Mouse (Mus musculus) hindbrain, embryonic 16.5 days (tissue): ENCODE results near the gene Acer3. TPM values are rescaled to one million over a fixed set of nuclear protein-coding genes. Genes with fewer than 3 reads are reported as not detected.
"Not testable (repeated sequence)": the region's sequence is repeated elsewhere in the genome, so short reads cannot be mapped to it uniquely, and the experiment has no call there.

ENCODE experiments used
- ATAC-seq: fragments of 200-750 bp; cut with Nextera tagmentation; 2 replicates; pipeline ENCODE4 v1.8.0; 2017; ENCODE audit warnings: moderate TSS enrichment, moderate library complexity
- H3K27ac ChIP-seq: fragments of 300-500 bp; sonication (generic); 2 replicates; pipeline ENCODE4 v1.5.1; 2014; ENCODE audit warnings: low read depth, mild to moderate bottlenecking, control low read depth, low read length, moderate library complexity
- H3K27me3 ChIP-seq: fragments of 300-500 bp; sonication (generic); replicated peaks from 2 replicates; pipeline ENCODE4 v1.6.1; 2014; ENCODE audit warnings: low read length; ENCODE audit not compliant: control insufficient read depth, insufficient read depth
- H3K36me3 ChIP-seq: fragments of 300-500 bp; sonication (generic); 2 replicates; pipeline ENCODE4 v1.6.1; 2014; ENCODE audit warnings: mild to moderate bottlenecking, low read length, moderate library complexity, mixed read lengths; ENCODE audit not compliant: control insufficient read depth, insufficient read depth
- H3K4me1 ChIP-seq: fragments of 300-500 bp; sonication (generic); 2 replicates; pipeline ENCODE4 v1.6.1; 2014; ENCODE audit warnings: low read depth, low read length; ENCODE audit not compliant: control insufficient read depth, insufficient read depth
- H3K4me2 ChIP-seq: fragments of 300-500 bp; sonication (generic); 2 replicates; pipeline ENCODE4 v1.6.1; 2014; ENCODE audit warnings: mild to moderate bottlenecking, low read length, control low read depth, moderate library complexity
- H3K4me3 ChIP-seq: fragments of 300-500 bp; sonication (generic); 2 replicates; pipeline ENCODE4 v1.5.1; 2014; ENCODE audit warnings: mild to moderate bottlenecking, low read length, control low read depth, moderate library complexity
- H3K9ac ChIP-seq: fragments of 300-500 bp; sonication (generic); 2 replicates; pipeline ENCODE4 v1.6.1; 2014; ENCODE audit warnings: low read depth, mild to moderate bottlenecking, control low read depth, low read length, moderate library complexity
- H3K9me3 ChIP-seq: fragments of 300-500 bp; sonication (generic); 2 replicates; pipeline ENCODE4 v1.6.1; 2014; ENCODE audit warnings: mild to moderate bottlenecking, low read length, moderate library complexity; ENCODE audit not compliant: control insufficient read depth
- WGBS: fragments of 180-500 bp; shearing (Covaris S2); extraction: QIAGEN DNeasy Blood & Tissue Kit; methylation state at CpG from one replicate; pipeline ENCODE4 v1.1.7; 2014; 5-methylcytosine and 5-hydroxymethylcytosine counted together
- polyA plus RNA-seq: library from polyadenylated mRNA; unstranded; fragments of >200 nt; fragmentation: Nextera tagmentation; extraction: Ambion mirVana; gene quantifications from 2 replicates; pipeline ENCODE4 v1.2.1, GENCODE M21; 2015

The Acer3 gene
- polyA plus RNA-seq, 1 experiment from 2014 or later, result 29.5 TPM

GRCm38 (mm10) chr7:98194026-98194792 lies 126.8 kb downstream of the Acer3 start:
- peak; percentile 80 for ATAC-seq
- Histone ChIP-seq H3K4me3 (peak overlapping the region; percentile 53), H3K27me3 (peaks cover 29% of the 10 kb centered on the region), H3K36me3 (no peaks in the 10 kb centered on the region), H3K4me2 (peak overlapping the region; percentile 97), H3K27ac (no peak overlapping the region), H3K9me3 (no peaks in the 10 kb centered on the region), H3K4me1 (peaks cover 15% of the 10 kb centered on the region), H3K9ac (peak overlapping the region; percentile 60)
- 1% methylated on average over 58 of the region's 61 CpGs for WGBS

DNA sequence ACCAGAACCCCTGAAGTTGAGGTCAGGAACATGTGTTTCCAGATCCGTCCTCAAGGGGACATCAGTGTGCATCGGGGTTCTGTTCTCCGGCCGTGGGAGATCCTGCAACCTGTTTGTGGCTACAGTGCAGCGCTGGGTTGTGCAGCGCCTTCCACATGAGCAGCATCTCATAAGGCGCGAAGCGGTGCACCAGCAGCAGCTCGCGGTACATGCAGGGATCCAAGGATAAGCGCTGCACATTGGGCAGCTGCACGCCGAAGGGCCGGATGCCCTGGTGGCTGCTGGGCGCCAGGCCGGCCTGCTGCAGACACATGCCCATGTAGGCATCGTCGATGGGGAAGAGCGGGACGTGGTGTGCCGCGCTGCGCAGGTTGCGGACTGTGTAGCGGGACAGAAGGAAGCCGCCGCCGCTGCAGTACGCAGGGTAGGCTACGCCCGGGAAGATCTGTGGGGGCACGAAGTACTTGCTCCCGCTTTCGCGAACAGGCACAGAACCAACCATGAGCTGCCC lies 127.4 kb downstream of the Acer3 start:
- Histone ChIP-seq H3K36me3 (no peaks in the 10 kb centered on the region), H3K4me2 (peak overlapping the region; percentile 97), H3K9ac (peak overlapping the region; percentile 60), H3K27me3 (peaks cover 29% of the 10 kb centered on the region), H3K4me3 (peak overlapping the region; percentile 53), H3K9me3 (no peaks in the 10 kb centered on the region), H3K27ac (no peak overlapping the region), H3K4me1 (peaks cover 15% of the 10 kb centered on the region)
- peak; percentile 80 for ATAC-seq
- 2% methylated on average over 36 of the region's 36 CpGs for WGBS

GRCm38 (mm10) chr7:98191571-98192250 lies 129.3 kb downstream of the Acer3 start:
- no peak for ATAC-seq
- H3K27me3 ChIP-seq, result peaks cover 29% of the 10 kb centered on the region
- WGBS, result 69% methylated on average over 17 of the region's 17 CpGs
- H3K9ac ChIP-seq, result no peak overlapping the region
- no peak overlapping the region for H3K4me3 ChIP-seq
- no peak overlapping the region for H3K4me2 ChIP-seq
- H3K36me3 ChIP-seq, result no peaks in the 10 kb centered on the region
- no peak overlapping the region for H3K27ac ChIP-seq
- H3K4me1 ChIP-seq, result peaks cover 15% of the 10 kb centered on the region
- no peaks in the 10 kb centered on the region for H3K9me3 ChIP-seq

GRCm38 (mm10) chr7:98190578-98190977 lies 130.4 kb downstream of the Acer3 start:
- Histone ChIP-seq H3K9me3 (no peaks in the 10 kb centered on the region), H3K4me3 (no peak overlapping the region), H3K4me2 (no peak overlapping the region), H3K27ac (no peak overlapping the region), H3K4me1 (peaks cover 15% of the 10 kb centered on the region), H3K27me3 (peaks cover 24% of the 10 kb centered on the region), H3K9ac (no peak overlapping the region), H3K36me3 (no peaks in the 10 kb centered on the region)
- WGBS, result 89% methylated on average over 1 of the region's 1 CpGs
- ATAC-seq, result no peak

DNA sequence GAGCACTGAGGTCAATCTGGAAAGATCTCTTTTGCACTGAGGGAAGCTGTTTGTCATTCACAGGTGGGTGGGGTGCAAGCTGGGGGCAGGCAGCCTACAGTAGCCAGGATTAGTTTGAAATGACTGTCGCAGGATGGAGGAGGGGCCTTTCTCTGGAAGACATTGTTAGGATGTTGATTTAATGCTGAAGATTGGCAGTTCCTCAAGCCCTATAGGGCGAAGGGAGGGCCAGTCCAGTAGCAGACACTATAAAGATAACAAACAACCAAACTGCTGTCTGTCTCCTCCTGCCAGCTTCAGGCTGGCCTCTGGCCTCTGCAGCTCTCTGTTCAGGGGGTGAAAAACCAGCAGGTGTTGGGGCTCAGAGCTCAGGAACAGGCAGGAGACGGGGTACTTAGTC lies 131.3 kb downstream of the Acer3 start:
- Histone ChIP-seq H3K27ac (no peak overlapping the region), H3K4me3 (no peak overlapping the region), H3K4me2 (no peak overlapping the region), H3K36me3 (no peaks in the 10 kb centered on the region), H3K9me3 (no peaks in the 10 kb centered on the region), H3K9ac (no peak overlapping the region), H3K27me3 (peaks cover 16% of the 10 kb centered on the region), H3K4me1 (peaks cover 16% of the 10 kb centered on the region)
- 53% methylated on average over 3 of the region's 3 CpGs for WGBS
- ATAC-seq, result no peak

GRCm38 (mm10) chr7:98188680-98189079 lies 132.3 kb downstream of the Acer3 start:
- Histone ChIP-seq H3K27ac (no peak overlapping the region), H3K4me2 (no peak overlapping the region), H3K27me3 (peaks cover 16% of the 10 kb centered on the region), H3K36me3 (no peaks in the 10 kb centered on the region), H3K4me3 (no peak overlapping the region), H3K9ac (no peak overlapping the region), H3K4me1 (peaks cover 8% of the 10 kb centered on the region), H3K9me3 (no peaks in the 10 kb centered on the region)
- 87% methylated on average over 2 of the region's 2 CpGs for WGBS
- ATAC-seq, result no peak

GRCm38 (mm10) chr7:98188238-98188637 lies 132.8 kb downstream of the Acer3 start:
- 98% methylated on average over 2 of the region's 2 CpGs for WGBS
- Histone ChIP-seq H3K9me3 (no peaks in the 10 kb centered on the region), H3K27ac (no peak overlapping the region), H3K4me3 (no peak overlapping the region), H3K27me3 (peaks cover 16% of the 10 kb centered on the region), H3K9ac (no peak overlapping the region), H3K4me2 (no peak overlapping the region), H3K36me3 (no peaks in the 10 kb centered on the region), H3K4me1 (peaks cover 3% of the 10 kb centered on the region)
- no peak for ATAC-seq

DNA sequence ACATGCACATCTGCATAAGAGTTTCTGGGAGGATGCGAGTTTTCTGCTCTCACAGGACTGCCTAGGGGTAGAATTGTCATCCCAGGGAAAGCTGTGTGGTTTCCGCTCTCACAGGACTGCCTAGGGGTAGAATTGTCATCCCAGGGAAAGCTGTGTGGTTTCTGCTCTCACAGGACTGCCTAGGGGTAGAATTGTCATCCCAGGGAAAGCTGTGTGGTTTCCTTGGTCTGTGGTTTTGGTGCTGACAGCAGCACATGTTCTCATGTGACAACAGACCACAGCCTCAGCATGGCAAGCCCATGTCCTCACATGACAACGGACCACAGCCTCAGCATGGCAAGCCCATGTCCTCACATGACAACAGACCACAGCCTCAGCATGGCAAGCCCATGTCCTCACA lies 133.7 kb downstream of the Acer3 start:
- H3K4me3 ChIP-seq, ATAC-seq, H3K27me3 ChIP-seq, H3K9ac ChIP-seq, H3K9me3 ChIP-seq, H3K27ac ChIP-seq, H3K4me2 ChIP-seq, H3K4me1 ChIP-seq, H3K36me3 ChIP-seq: not testable (repeated sequence)
- WGBS, result 63% methylated on average over 3 of the region's 3 CpGs

GRCm38 (mm10) chr7:98186637-98187036 lies 134.4 kb downstream of the Acer3 start:
- WGBS, result 16% methylated on average over 8 of the region's 8 CpGs
- H3K9ac ChIP-seq, result no peak overlapping the region

More at GRCm38 (mm10) chr7:98186637-98187036, 134.4 kb downstream of the Acer3 start:
- Histone ChIP-seq H3K4me3 (no peak overlapping the region), H3K4me1 (peaks cover 2% of the 10 kb centered on the region; the same call in 1 of the 2 replicates), H3K4me2 (no peak overlapping the region), H3K9me3 (no peaks in the 10 kb centered on the region), H3K27ac (no peak overlapping the region; the same call in 1 of the 2 replicates), H3K27me3 (peaks cover under 1% of the 10 kb centered on the region; the same call in 1 of the 2 replicates), H3K36me3 (no peaks in the 10 kb centered on the region)
- peak; percentile 80 for ATAC-seq
